Mouse (Mus musculus) megakaryocyte, embryonic 14.5 days (primary cell): ENCODE measurements around the gene Mosmo.

Experiments used
- FLI1 ChIP-seq: IDR thresholded peaks from 2 replicates; pipeline ENCODE4 v1.6.1; 2012; ENCODE audit warnings: low read length, inconsistent platforms, mixed read lengths
- GATA1 ChIP-seq: IDR thresholded peaks from 3 replicates; pipeline ENCODE4 v1.6.1; 2012; ENCODE audit warnings: mixed read lengths, low read length, inconsistent platforms, borderline replicate concordance

DNA sequence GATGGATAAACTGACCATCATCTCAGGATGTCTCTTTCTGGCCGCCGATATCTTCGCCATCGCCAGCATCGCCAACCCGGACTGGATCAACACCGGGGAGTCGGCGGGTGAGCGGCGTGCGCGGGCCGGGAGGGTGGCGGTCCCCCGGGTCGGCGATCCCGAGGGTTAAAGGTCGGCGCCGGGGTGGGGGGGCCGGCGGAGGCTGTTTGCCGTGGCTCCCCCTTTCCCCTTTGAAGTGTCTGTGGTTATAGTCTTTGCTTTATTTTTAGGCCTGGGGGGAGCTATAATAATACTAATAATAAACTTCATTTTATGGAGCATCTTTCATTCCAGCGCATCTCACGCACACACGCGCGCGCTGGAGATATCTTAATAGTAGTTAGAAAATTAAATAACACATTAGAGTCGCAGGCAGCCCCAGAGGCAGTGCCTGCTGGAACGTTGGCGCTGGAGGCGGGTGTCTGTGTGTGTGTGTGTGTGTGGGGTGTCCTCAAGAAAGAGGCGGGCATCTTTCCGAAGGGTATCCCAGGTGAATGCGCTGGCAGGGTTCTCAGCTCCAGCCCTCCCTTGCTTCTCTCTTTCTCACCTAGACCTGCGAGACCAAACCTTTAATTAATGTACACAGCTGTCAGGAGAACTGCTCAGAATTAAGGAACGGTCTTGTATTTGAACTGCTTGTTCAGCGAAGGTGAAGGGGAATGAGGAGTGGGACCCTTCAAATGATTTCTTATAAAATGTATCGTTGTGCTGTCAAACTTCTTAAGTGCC is 530 bp downstream of the Mosmo start:
- no peak for TF ChIP-seq GATA1
- TF ChIP-seq FLI1: no peak
